Mouse (Mus musculus): ENCODE data around the gene Npy1r. TPM values are rescaled to one million over a fixed set of nuclear protein-coding genes. Genes with fewer than 3 reads are reported as not detected.

Npy1r gene
- polyA plus RNA-seq, 1 experiment from 2014 or later, result 1.4 TPM

Other genes with a start within 250 kb of the Npy1r start
- gene Tma16, start 210.7 kb upstream of the Npy1r start, polyA plus RNA-seq (2014; fragmentation: Nextera tagmentation; extraction: Ambion mirVana), result 15.9 and 16.7 TPM in 2 replicates
- gene Tktl2, start 185.4 kb upstream of the Npy1r start, polyA plus RNA-seq (2014; fragmentation: Nextera tagmentation; extraction: Ambion mirVana), result not detected in 2 replicates
- 0.23 and 0.34 TPM in 2 replicates for gene Npy5r, start 9.1 kb upstream of the Npy1r start, polyA plus RNA-seq (2014; fragmentation: Nextera tagmentation; extraction: Ambion mirVana)
- gene Naf1, start 163.0 kb downstream of the Npy1r start, polyA plus RNA-seq (2014; fragmentation: Nextera tagmentation; extraction: Ambion mirVana), result 3.9 and 4.3 TPM in 2 replicates

Measured in neural tube, embryonic 11.5 days (tissue).